Mouse (Mus musculus) cerebellum, postnatal 25 days (tissue): ENCODE results near the gene 1110002E22Rik.

Experiments
- DNase-seq, 2 experiments: peaks; one replicate each; pipeline ENCODE4 v3.0.0; 2021; ENCODE audit warnings: mixed read lengths in 2 of 2

The 1110002E22Rik gene

DNA sequence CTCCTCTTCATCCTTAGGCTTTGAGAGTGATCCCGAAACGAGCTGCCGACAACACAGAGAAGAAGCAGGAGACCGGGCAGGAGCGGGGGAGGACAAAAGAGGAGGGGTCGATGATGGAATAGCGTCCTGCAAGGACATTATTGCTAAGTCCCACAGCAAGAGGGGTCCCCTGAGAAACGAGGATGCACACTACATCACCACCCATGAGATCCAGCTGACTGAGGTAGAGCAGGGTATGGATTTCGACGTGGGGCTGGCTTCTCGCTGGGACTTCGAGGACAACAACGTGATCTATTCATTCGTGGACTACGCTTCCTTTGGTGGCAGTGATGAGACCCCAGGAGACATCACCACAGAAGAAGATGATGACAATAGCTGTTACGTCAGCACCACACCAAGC is 1.1 kb downstream of the 1110002E22Rik start:
- DNase-seq = no peak

DNA sequence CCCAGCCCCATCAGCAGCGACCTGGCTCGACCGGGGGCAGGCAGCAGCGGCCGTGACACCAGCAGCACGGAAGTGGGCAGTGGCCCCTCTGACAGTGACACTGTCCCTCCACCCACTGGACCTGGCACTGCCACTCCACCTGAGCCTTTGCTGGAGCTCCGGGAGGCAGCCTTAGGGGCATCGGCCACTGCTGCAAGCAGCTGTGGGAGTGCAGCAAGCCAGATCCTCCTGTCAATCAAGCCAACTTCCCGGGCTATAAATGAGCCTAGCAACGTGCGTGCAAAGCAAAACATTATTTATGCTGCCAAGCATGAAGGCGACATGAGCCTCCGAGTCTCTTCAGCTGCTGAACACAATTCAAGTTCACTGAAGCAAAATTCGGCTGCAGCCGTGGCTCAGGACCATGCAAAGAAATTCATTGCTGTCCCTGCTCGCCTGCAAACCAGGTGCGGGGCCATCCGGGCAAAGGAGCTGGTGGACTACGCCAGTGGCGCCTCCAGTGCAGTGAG is 1.6 kb downstream of the 1110002E22Rik start:
- peak; percentile 36 to 47 for DNase-seq

DNA sequence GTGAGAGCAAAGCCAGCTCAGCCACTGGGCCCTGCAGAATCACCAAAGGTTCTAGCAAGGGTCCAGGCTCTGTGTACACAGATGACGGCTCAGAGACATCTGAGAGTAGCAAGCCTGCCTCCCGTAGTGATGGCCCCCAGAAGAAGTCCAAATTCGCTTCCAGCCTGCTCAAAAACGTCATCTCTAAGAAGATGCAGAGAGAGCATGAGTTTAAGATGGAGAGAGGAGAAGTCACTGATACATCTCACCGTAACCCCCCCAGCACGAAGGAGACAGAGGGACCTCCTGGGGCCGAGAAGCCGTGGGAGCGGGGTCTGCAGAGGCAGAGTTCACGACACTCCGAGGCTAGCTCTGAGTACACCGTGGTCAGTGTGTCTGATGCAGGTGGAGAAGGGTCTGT is 2.4 kb downstream of the 1110002E22Rik start, which contains the start of gene Gm5105:
Gene Gm5105, minus strand, starts transcription at position 101 of the 400 bp plus-strand sequence.
- DNase-seq = no peak

- DNase-seq = no peak
These were observed 3.3 kb downstream of the 1110002E22Rik start for GRCm38 (mm10) chr3:138068103-138068502.

GRCm38 (mm10) chr3:138069756-138070511 is 5.1 kb downstream of the 1110002E22Rik start:
- DNase-seq = no peak

GRCm38 (mm10) chr3:138071004-138071403 is 6.2 kb downstream of the 1110002E22Rik start:
- DNase-seq = no peak

- no peak for DNase-seq
These were observed 6.7 kb downstream of the 1110002E22Rik start for GRCm38 (mm10) chr3:138071476-138072073.

DNA sequence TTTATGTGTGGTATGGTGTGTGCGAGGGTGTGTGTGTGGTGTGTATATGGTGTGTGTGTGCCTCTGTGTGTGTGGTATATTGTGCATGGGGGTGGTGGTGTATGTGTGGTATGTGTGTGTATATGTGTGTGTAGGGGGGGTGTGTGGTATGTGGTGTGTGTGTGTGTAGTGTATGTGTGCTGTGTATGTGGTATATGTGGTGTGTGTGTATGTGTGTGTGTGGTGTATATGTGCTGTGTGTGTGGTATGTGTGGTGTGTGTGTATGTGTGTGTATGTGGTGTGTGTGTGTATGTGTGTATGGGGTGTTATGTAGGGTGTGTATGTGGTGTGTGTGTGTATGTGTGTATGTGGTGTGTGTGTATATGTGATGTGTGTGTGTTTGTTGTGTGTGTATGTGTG is 9.4 kb downstream of the 1110002E22Rik start:
- DNase-seq = no peak

- peak in 1 of 2 experiments; percentile 61 for DNase-seq
These were observed 10.4 kb downstream of the 1110002E22Rik start for GRCm38 (mm10) chr3:138075209-138075608.

GRCm38 (mm10) chr3:138077476-138078340 is 12.9 kb downstream of the 1110002E22Rik start:
- peak; percentile 67 to 75 for DNase-seq

DNA sequence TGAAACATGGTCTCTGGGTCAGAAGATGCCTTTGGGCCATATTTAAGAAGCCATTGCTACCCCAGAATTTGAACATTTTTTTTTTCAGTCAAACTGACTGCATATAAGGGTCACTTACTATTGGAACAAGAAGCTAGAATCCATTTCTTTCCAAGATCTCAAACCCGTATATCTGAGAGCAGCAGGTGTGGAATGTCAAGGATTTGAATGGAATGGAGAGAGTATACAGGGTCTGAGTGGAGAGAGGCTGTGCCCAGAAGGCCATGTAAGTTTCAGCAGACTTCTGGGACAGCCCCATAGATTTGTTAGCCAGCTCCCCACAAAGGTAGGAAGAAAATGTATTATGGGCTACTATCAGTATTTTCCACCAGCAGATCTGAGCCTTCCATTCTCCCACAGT is 13.8 kb downstream of the 1110002E22Rik start:
- DNase-seq = no peak

DNA sequence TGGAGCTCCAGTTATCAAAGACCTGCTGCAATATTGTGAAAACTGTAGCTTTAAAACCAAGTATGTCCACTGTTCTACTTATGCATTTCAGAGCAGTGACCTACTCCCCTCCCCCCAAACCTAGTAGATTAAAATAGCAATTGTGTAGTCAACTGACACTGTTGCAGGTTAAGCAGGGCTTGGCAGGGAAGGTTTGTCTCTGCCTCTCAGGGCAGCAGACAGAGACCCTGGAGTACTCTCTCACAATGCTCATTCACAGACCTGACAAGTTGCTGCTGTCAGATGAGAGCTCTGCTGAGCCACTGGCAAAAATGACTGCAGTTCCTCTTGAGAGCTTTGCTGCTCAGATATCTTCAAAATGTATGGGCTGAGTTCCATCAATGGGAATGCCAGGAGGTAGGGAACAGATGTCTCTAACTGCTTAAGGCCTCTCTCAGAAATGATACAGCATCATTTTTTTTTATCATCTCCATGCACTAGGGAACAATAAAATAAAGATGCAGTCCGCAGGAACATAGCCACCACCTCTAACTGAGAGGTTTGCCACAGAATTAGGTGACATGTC is 18.3 kb downstream of the 1110002E22Rik start:
- DNase-seq = peak; percentile 48 to 55

GRCm38 (mm10) chr3:138083896-138084295 is 19.0 kb downstream of the 1110002E22Rik start:
- peak in 1 of 2 experiments; percentile 26 for DNase-seq

DNA sequence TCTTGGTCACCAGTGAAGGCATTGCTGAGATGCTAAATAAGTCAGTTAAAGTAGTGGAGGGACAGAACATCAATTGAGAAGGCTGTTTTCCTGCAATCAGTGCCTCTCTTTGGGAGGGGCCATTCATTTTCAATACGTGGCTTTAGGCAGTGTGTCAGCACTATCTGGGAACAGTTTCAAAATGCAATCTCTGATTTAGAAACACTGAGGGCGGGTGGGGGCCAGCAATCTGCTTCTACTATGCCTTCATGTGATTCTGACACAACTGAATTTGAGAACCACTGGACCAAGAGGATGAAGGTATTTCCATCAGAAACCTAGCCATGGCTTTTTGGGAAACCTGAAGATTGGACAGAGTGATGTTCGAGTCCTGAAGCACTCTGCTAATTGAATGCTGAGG is 30.4 kb downstream of the 1110002E22Rik start:
- no peak for DNase-seq

DNA sequence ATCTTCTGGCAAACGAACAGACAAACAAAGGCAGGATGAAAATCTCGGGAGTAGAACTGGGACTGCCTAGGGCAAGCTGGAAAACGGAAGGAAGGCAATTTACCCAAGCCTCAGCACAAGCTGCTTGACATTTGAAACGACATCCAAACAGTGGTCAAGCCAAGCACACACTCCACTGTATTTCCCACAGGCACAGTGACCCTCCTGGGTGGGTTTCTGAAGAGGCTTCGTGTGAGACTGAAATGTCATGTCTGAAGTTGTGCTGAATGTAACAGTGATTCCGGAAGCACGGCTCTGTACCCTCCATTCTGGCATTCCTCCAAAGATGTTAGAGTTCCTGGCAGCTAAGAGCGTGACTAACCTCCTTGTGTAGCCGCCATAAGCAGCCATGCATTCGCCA is 30.9 kb downstream of the 1110002E22Rik start:
- peak; percentile 19 to 37 for DNase-seq

GRCm38 (mm10) chr3:138096263-138097028 is 31.6 kb downstream of the 1110002E22Rik start:
- no peak for DNase-seq

DNA sequence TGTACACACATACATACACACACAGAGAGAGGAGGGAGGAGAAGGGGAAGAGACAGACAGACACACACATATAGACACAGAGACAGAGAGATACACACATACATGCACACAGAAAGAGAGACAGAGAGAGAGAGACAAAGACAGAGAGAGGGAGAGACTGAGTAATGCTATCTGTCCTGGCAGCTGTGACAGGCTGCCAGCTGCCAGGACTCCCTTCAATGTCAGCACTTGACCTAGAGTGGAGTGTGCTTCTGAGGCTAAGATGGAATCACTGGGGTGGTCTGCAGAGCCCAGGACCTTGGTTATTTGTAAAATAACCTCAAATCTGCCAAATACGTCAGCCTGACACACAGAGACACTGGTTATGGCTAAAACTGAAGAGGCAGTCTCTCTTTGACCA is 32.9 kb downstream of the 1110002E22Rik start:
- DNase-seq = no peak

DNA sequence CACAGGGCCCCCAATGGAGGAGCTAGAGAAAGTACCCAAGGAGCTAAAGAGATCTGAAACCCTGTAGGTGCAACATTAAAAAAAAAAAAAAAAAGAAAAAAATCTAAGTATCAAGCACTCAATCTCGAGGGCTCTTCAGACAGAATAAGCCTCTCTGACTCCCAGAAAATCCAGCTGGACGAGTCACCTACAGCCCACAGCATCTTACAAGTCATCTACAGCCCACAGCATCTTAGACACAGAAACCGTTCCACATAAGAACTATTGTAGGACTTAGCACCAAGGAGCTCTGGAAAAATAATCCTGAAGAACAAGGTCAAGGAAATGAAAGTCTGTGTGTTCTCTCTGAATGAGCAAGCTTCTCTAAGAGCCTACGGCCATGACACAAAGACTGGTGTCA is 37.1 kb downstream of the 1110002E22Rik start:
- DNase-seq = no peak

DNA sequence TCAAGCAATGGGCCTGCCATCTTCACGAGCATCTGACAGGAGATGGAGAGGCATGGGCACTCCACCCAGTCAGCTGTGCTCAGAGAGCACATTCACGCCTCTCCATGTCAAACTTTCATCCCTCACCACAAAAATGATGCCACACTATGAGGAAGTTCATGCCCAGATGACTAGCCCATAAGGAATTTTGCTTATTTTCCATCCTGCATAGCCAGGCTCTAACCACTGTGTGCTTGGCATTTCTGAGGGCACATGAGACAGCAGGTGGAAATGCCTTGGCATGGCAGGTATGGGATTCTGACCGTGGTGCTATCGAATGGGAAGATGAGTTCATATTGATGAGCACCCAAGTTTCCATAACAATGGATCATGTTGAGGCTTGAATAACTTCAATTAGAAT is 38.8 kb downstream of the 1110002E22Rik start:
- DNase-seq = no peak

DNA sequence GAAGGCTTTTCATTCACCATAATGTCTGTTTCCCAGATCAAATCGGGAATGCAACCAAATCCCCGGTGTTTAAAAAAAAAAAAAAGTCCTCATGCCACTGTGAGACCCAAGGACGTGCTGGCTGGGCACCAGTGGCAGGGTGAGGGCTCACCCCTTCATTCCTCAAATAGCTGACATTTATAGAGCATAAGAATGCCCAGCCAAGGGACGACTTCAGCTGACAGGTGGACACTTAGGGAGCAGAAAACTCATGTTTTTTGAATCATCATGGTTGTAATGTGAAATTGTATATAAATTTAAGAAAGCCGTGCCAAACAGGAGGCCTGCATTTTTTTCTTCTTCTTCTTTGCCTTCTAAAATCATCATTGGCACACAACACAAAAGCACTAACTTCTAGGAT is 40.2 kb downstream of the 1110002E22Rik start:
- DNase-seq = no peak

- no peak for DNase-seq
These were observed 42.0 kb downstream of the 1110002E22Rik start for GRCm38 (mm10) chr3:138106887-138107286.
